Mouse (Mus musculus) CD4-positive naive resting alpha-beta T cell, adult 76 days (primary cell): Measurements from ENCODE around the gene Cd69. TPM values are rescaled to one million over a fixed set of nuclear protein-coding genes. Genes with fewer than 3 reads are reported as not detected.

ENCODE experiments used
- total RNA-seq: library from RNA; stranded (reverse); gene quantifications from one replicate; pipeline ENCODE4 v1.2.4, GENCODE M21; 2023

Gene Cd69
- total RNA-seq = 497 TPM

GRCm38 (mm10) chr6:129275220-129275619 lies at the start of gene Cd69:
Cd69 (minus strand) TSS chr6:129275436.

Other genes starting within 250 kb of the Cd69 start
- gene Klrb1f, start 229.5 kb downstream of the Cd69 start, total RNA-seq = 2.6 TPM
- gene Clec2e, start 174.5 kb downstream of the Cd69 start, total RNA-seq = not detected
- gene Clec2d, start 94.8 kb downstream of the Cd69 start, total RNA-seq = 117 TPM
- not detected for gene 4922502D21Rik, start 56.4 kb upstream of the Cd69 start, total RNA-seq
- 1.1 TPM for gene Clec12a, start 67.3 kb upstream of the Cd69 start, total RNA-seq
- not detected for gene Clec12b, start 110.4 kb upstream of the Cd69 start, total RNA-seq
- gene Clec1b, start 121.9 kb upstream of the Cd69 start, total RNA-seq = not detected
- 0.18 TPM for gene Clec9a, start 133.4 kb upstream of the Cd69 start, total RNA-seq
- not detected for gene Clec1a, start 176.6 kb upstream of the Cd69 start, total RNA-seq
- not detected for gene Olr1, start 231.7 kb upstream of the Cd69 start, total RNA-seq
- not detected for gene Tmem52b, start 237.1 kb upstream of the Cd69 start, total RNA-seq